Mouse (Mus musculus): Measurements from ENCODE around the gene Kntc1.
"Not testable (repeated sequence)": the region's sequence is repeated elsewhere in the genome, so short reads cannot be mapped to it uniquely, and the experiment has no call there.

Kntc1 gene

DNA sequence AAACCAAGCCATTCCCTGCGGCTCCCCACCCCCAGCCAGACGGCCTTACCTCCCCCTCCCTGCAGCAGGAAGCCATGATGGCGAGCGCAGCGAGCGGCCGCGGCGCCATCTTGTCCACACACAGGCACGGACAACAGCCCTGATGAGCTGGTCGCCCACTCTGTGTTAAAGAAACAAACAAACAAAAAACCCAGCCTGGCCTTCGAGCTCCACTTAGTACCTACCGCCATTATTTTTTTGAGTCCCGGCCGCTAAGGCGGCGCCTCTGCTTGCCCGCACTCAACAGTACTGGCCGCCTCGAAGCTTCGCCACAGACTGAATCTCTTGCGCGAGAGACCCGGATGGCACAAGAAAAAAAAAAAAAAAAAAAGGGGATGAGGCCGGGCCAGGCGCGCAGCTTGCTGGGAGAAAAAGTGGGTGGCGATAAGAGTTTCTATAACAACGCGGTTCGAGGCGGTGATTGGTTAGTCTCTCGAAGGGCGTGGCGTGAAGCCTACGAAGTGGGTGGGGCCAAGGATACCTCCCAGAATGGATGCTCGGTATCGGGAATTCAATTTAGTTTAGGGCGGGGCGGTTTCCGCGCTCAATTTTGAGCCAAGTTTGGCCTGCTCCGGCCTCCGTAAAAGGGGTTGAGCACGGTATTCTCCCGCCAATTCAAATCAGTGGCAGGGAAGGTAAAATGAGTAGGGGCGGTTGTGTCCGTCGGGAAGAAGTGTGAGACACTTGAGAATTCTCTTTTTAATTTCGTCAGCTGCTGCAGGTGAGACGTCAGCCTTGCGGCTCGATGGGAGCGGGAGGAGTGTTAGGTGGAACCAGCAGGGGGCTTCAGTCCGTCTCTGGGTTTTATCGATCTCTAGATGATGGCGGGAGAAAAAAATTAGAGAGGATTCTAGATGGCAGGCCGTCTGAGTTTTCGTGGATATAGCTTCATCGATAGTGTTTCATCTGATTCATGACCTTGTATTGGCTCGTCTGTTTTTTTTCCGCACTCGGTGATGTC is at the start of gene Kntc1, which contains the start of gene Rsrc2:
TSS of gene Kntc1 (plus strand) at position 652 of the 1,000 bp plus-strand sequence.
TSS of gene Rsrc2 (minus strand) at position 350 of the 1,000 bp plus-strand sequence.
- peak; percentile 99 to 100 for DNase-seq (ENCODE audit: low spot score in 2 of 2)

- peak in 1 of 2 experiments; percentile 13 for DNase-seq (ENCODE audit: low spot score in 2 of 2)
Measured at GRCm38 (mm10) chr5:123700625-123701024, 48.9 kb upstream of the Kntc1 start.

DNA sequence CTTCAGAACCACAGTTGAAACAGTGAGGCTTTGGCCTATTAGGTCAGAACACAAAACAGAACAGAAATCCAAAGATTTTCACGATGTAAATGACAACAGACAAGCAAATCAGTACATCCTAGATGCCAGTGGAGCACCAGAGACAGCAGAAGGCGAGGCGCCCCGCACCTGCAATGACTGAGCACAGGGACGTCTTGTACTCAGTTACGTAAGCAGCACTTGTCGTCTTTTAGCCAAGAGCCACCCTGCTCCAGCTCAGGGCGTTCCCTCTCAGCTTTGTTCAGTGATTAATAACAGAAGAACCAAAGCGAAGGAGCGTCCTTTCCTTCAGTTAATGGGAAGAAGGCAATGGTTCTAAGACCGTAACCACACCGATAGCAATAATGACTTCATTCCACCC is 40.9 kb upstream of the Kntc1 start:
- no peak for DNase-seq (ENCODE audit: low spot score in 2 of 2)

GRCm38 (mm10) chr5:123709571-123709970 is 39.9 kb upstream of the Kntc1 start:
- no peak for DNase-seq (ENCODE audit: low spot score in 2 of 2)

GRCm38 (mm10) chr5:123713782-123714181 is 35.7 kb upstream of the Kntc1 start:
- DNase-seq (ENCODE audit: low spot score in 2 of 2) = no peak

GRCm38 (mm10) chr5:123714622-123715021 is 34.9 kb upstream of the Kntc1 start:
- DNase-seq (ENCODE audit: low spot score in 2 of 2) = no peak

- peak; percentile 98 for DNase-seq (ENCODE audit: low spot score in 2 of 2)
Measured at GRCm38 (mm10) chr5:123720328-123721311, 28.9 kb upstream of the Kntc1 start, which contains the start of gene Zcchc8. Zcchc8 (minus strand) TSS chr5:123721100.

DNA sequence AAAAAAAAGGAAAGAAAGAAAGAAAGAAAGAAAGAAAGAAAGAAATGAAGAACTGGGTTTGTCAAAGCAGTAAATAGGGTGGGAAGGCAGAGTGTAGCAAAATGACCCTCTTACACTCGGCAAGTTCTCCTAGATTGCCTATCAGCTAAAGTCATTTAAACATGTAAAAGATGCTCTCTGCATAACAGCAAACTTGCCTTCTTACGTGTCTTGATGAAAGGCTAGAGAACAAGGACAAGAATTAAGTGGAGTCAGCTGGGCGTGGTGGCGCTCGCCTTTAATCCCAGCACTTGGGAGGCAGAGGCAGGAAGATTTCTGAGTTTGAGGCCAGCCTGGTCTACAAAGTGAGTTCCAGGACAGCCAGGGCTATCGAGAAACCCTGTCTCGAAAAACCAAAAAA is 25.7 kb upstream of the Kntc1 start:
- DNase-seq (ENCODE audit: low spot score in 2 of 2) = not testable (repeated sequence)

DNA sequence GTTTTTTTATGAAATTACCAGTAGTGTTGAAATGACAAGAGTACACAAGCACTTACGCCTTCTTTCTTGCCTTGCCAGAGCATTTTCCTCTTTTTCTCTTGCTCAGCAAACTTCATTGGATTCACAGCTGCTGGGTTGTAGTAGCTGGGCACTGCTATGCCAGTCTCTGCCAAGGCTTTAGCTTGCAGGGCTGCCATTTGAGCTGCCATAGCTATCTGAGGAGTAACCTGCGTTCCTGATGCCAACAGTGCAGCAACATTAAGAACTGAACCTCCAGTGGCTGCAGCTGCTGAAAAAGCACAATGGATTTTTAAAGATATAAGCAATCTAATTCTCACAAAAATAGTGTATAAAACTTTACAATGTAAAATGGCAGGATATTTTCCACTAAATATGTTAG is 18.5 kb upstream of the Kntc1 start:
- DNase-seq (ENCODE audit: low spot score in 2 of 2) = no peak

- no peak for DNase-seq (ENCODE audit: low spot score in 2 of 2)
Measured at GRCm38 (mm10) chr5:123744358-123744757, 5.2 kb upstream of the Kntc1 start.

GRCm38 (mm10) chr5:123746253-123746652 is 3.3 kb upstream of the Kntc1 start:
- no peak for DNase-seq (ENCODE audit: low spot score in 2 of 2)

DNA sequence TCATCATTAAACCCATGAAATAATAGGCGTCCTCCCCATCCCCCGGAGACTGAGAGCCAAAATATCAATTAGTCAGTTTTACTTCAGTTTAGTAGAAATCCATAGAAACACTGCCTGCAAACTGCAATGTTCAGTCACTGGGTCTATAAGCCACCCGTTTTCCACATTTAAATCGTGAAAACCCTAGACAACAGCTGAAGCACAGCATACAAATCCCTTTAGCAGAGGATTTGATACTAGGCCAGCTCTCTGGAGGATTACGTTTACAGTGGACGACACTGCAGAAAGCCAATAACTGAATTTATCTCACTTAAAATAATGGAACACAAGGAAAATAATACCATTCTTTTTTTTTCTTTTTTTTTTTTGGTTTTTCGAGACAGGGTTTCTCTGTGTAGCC is 1.9 kb upstream of the Kntc1 start:
- DNase-seq (ENCODE audit: low spot score in 2 of 2) = no peak

DNA sequence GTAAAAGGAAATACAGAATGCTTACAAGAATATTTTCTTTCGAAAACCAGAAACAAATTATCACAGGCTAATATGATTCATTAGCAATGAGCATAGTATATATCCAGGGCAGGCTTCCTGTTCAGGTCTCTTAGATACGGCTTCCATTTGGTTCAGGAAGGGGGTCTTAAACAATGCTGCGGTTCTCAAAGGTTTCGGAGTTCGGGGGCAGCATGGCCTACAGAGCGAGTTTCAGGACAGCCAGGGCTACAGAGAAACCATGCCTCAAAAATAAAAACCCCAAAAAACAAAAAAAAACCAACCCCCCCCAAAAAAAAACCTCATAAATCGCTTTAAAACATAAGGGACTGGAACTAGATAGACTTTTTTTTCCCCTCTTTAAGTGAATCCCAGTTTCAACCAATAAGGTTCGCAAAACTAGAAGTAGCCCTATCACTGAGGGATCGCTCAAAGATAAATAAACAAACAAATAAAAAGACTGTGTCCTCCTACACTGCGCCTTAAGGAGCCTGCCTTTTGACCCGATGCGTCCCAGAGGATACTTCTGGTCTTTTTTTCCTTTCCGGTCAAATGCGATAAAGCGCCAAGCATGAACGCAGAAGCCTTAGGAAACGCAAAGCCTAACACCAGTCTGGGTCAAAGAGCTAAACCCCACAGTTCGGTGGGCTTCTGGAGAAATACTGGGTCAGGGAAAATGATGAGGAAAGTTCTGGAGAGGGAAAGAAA is 1.0 kb upstream of the Kntc1 start:
- no peak for DNase-seq (ENCODE audit: low spot score in 2 of 2)

DNA sequence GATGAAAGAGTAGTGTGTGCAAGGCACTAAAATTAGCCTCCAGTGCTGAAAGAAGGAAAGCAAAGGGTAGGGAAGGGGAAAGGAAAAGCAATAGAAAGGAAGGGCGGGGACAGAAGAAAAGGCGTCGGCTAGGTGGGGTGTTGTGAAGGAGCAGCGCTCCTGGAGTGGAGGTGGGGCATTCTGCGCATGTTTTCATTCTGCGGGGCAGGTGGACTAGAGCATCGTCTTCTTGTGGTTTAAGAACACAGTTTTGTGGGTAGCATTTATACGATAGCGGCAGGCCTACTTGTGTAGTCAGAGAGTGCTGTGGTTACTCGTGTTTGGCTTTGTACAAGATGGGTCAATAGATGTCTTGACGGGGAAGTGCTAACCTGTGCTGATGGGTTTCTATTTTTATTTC is 16.0 kb downstream of the Kntc1 start:
- DNase-seq (ENCODE audit: low spot score in 2 of 2) = no peak

- not testable (repeated sequence) for DNase-seq (ENCODE audit: low spot score in 2 of 2)
Measured at GRCm38 (mm10) chr5:123766455-123766854, 16.9 kb downstream of the Kntc1 start.

DNA sequence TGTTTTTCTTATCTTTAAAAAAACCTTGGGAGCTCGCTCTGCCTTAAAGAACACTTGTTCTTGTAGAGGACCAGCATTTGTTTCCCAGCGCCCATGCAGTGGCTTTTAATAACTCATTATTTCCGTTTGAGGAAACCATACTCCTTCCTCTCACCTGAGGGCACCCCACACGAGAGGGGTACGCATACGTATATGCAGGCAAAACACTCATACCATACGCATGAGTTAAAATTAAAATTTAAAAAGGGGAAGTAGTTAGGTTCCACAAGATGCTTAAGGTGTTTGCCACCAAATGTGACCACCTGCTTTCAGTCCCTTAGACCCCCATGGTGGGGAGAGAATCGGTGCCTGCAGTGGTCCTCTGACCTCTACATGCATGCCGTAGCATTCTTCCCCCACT is 23.9 kb downstream of the Kntc1 start:
- no peak for DNase-seq (ENCODE audit: low spot score in 2 of 2)

DNA sequence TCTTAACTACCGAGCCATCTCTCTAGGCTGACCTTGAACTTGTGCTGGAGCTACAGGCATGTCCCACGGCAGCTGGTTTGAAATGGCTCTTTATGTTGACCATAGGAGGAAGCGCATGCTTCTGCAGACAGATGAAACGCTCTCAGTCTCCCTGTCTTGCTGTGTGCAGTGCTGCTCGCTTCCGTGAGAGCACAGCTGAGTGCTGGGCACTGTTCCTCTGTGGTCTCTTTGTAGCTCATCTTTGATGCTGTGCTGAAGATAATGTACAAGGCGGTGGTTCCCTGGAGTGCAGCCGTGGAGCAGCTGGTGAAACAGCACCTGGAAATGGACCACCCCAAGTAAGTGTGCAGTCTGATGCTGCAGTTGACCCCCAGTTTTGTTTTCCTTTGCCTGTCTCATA is 31.2 kb downstream of the Kntc1 start:
- DNase-seq (ENCODE audit: low spot score in 2 of 2) = no peak

DNA sequence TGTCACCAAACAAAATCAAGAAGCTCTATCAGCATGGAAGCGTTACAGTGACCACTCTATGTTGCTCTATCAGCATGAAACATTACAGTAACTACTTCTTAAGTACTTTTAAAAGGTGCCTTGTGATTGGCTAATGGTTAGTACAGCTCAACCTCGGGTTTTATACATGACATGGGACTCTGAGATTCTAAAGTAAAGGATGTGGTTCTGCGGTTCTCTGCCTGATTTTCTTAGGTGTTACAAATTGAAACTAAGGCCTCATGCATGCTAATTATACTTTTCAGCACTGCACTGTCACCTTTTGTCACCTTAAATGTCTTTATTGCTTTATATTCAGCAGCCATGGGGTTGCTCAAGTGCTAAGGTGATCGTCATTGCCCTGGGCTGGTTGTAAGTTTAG is 32.3 kb downstream of the Kntc1 start:
- DNase-seq (ENCODE audit: low spot score in 2 of 2) = no peak

- no peak for DNase-seq (ENCODE audit: low spot score in 2 of 2)
Measured at GRCm38 (mm10) chr5:123788976-123789375, 39.5 kb downstream of the Kntc1 start.

DNA sequence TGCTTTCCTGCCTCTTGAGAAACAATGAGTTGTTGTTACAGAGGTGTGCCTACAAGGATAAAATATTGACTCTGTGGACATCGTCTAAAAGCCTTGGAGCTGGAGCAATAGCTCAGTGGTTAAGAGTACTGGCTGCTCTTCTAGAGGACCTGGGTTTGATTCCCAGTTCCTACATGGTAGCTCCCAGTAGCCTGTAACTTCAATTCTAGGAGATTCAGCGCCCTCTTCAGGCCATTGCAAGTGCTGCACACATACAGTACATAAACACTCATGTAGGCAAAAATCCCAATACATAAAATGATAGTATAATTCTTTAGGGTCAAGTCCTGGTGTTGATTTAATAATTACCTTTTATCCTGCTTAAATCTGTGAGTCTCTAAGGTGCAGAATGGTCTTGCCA is 43.6 kb downstream of the Kntc1 start:
- no peak for DNase-seq (ENCODE audit: low spot score in 2 of 2)

- DNase-seq (ENCODE audit: low spot score in 2 of 2) = peak in 1 of 2 experiments; percentile 30
Measured at GRCm38 (mm10) chr5:123806334-123806733, 56.8 kb downstream of the Kntc1 start.

Data from right cerebral cortex, adult 2 months (tissue).